8 mouse cellular contexts compared by ENCODE assay signal in genomic region chr3:85923954-85924945, GRCm38 (mm10). TPM values are rescaled to one million over a fixed set of nuclear protein-coding genes. Genes with fewer than 3 reads are reported as not detected.
DNase-seq lines count a peak whose midpoint lies in the region; ATAC-seq lines count a peak whose summit lies in the region.

No protein-coding gene starts in this region.

- H3K4me1 ChIP-seq in hindbrain, embryonic 15.5 days (replicated peaks): no peaks in the 10 kb centered on the region

- H3K9me3 ChIP-seq in hindbrain, embryonic 15.5 days: no peaks in the 10 kb centered on the region

- 48% methylated on average over 18 of the region's 18 CpGs for WGBS in hindbrain, embryonic 15.5 days

- H3K36me3 ChIP-seq in hindbrain, embryonic 15.5 days: no peaks in the 10 kb centered on the region

- no peak overlapping the region for H3K4me3 ChIP-seq in hindbrain, embryonic 15.5 days

- no peak overlapping the region for H3K9ac ChIP-seq in hindbrain, embryonic 15.5 days

- DNase-seq in WW6 (ENCODE audit: low read depth, low spot score): peak; percentile 39
- DNase-seq in cerebellum, postnatal 14 days: peak; percentile 91 to 93
- DNase-seq in frontal cortex, postnatal 25 days (ENCODE audit: low spot score in 2 of 2): peak; percentile 79 to 86
- DNase-seq in layer of hippocampus, postnatal 25 days (ENCODE audit: extremely low spot score in 1 of 2, low spot score in 1 of 2): peak; percentile 82 to 97
- DNase-seq in right cerebral cortex, postnatal 14 days: peak; percentile 93
- DNase-seq in urinary bladder, postnatal 25 days (ENCODE audit: low spot score): peak; percentile 82

- peak overlapping the region; percentile 37 for H3K4me2 ChIP-seq in hindbrain, embryonic 15.5 days

- no peaks in the 10 kb centered on the region for H3K27me3 ChIP-seq in hindbrain, embryonic 15.5 days

- ATAC-seq in hindbrain, embryonic 15.5 days (ENCODE audit: low FRiP score, low read depth): peak; percentile 56; the same call in 1 of the 2 replicates
- peak; percentile 84 for ATAC-seq in megakaryocyte, adult 5-6 weeks (ENCODE audit: poor library complexity, severe bottlenecking)

- no peak overlapping the region for H3K27ac ChIP-seq in hindbrain, embryonic 15.5 days (replicated peaks)

RNA-seq across cellular contexts. Expression of gene Gm37240, which starts 36.9 kb away (rescaled TPM):
- polyA plus RNA-seq in hindbrain, embryonic 15.5 days (2015; fragmentation: Nextera tagmentation; extraction: Ambion mirVana): 0.80 and 0.87 TPM in 2 replicates
- total RNA-seq in layer of hippocampus, postnatal 25 days (2021): 1 to 10 TPM in 1 of 2 experiments, under 1 TPM in 1; 0.92 to 1.4 TPM
- total RNA-seq in megakaryocyte, adult 5-6 weeks (2015): 0.07 TPM in 1 of 2 replicates, not detected in the other
- 0.04 and 0.15 TPM in 2 replicates for total RNA-seq in megakaryocyte, adult 5-6 weeks (2017)

RNA-seq across cellular contexts. Expression of gene Glt28d2, which starts 36.9 kb away (rescaled TPM):
- polyA plus RNA-seq in hindbrain, embryonic 15.5 days (2015; fragmentation: Nextera tagmentation; extraction: Ambion mirVana): 0.21 and 0.24 TPM in 2 replicates
- total RNA-seq in layer of hippocampus, postnatal 25 days (2021): under 1 TPM; 0.20 to 0.40 TPM
- not detected in 2 replicates for total RNA-seq in megakaryocyte, adult 5-6 weeks (2015)
- total RNA-seq in megakaryocyte, adult 5-6 weeks (2017): not detected in 2 replicates

RNA-seq across cellular contexts. Expression of gene Sh3d19, which starts 46.7 kb away (rescaled TPM):
- polyA plus RNA-seq in hindbrain, embryonic 15.5 days (2015; fragmentation: Nextera tagmentation; extraction: Ambion mirVana): 18.1 and 19.2 TPM in 2 replicates
- total RNA-seq in layer of hippocampus, postnatal 25 days (2021): 10 to 100 TPM; 22.6 to 26.3 TPM
- 0.59 and 0.80 TPM in 2 replicates for total RNA-seq in megakaryocyte, adult 5-6 weeks (2015)
- total RNA-seq in megakaryocyte, adult 5-6 weeks (2017): 1.1 TPM in 2 replicates

Comparison
In these comparisons a context has a peak if more than half of its experiments do, and no peak if none do; other contexts are left out.
1. DNase-seq: peak in every context shown above with its lines; median percentile 93 in right cerebral cortex, postnatal 14 days; 92 in cerebellum, postnatal 14 days; 90 in layer of hippocampus, postnatal 25 days; 82 in frontal cortex, postnatal 25 days; 82 in urinary bladder, postnatal 25 days; 39 in WW6.
2. RNA of gene Sh3d19, which starts 46.7 kb away (total RNA-seq): 22.6 to 26.3 TPM in layer of hippocampus, postnatal 25 days; 0.59 to 1.1 TPM in megakaryocyte, adult 5-6 weeks; every median in the first group is over 10 times any median in the second.